ENCODE assay signal across 26 mouse cellular contexts in the genomic region with DNA sequence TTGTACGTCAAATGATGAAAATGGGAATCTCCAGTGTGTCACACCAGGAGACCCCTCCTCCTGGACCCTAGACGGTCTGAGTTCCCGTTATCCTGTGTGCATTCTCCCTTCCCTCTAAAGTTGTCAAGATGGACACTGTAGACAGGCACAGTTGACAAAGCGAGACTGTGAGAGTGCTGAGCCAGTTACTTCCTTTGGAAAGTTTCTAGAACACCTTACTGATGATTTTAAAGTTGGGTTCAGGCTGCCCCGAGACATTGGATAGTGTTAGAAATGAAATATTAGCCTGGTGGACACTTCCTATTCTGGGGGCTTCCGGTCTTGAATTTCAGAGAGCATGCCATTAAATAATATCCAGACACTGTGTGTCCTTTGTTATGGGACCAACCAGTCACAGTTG.
DNase-seq lines count a peak whose midpoint lies in the region; TF ChIP-seq lines count a peak whose summit lies in the region.
"Had no signal": no experiment of that assay in that cellular context is flagged by ENCODE, and none has a peak within 500 bp of the region (broad histone marks: within the 10 kb centered on the region; RNA-seq: fewer than 3 reads in every experiment).

No protein-coding gene starts in this region.

- H3K36me3 ChIP-seq in kidney, adult 2 months (ENCODE audit: control insufficient read depth, insufficient read depth, low read length), result no peaks in the 10 kb centered on the region
- H3K36me3 ChIP-seq in CH12.LX (replicated peaks in 1 of 2; ENCODE audit: control insufficient read depth in 1 of 2, insufficient read depth in 1 of 2, low read length in 1 of 2) (no peaks in the 10 kb centered on the region), myocyte (ENCODE audit: control insufficient read depth, insufficient read depth) (no peaks in the 10 kb centered on the region)
- H3K36me3 ChIP-seq: embryonic facial prominence, embryonic 10.5 days; embryonic facial prominence, embryonic 13.5 days; forebrain, embryonic 12.5 days; forebrain, embryonic 15.5 days; G1E; heart, embryonic 10.5 days; heart, embryonic 13.5 days had no signal

- peaks cover 38% of the 10 kb centered on the region for H3K4me1 ChIP-seq in cerebellum, adult 2 months (ENCODE audit: control insufficient read depth, insufficient read depth, low read length)
- peaks cover 28% of the 10 kb centered on the region for H3K4me1 ChIP-seq in kidney, adult 2 months (ENCODE audit: control insufficient read depth, insufficient read depth, low read length)
- H3K4me1 ChIP-seq in CH12.LX (ENCODE audit: control insufficient read depth in 1 of 2, insufficient read depth in 2 of 2), result peaks cover 13 to 42% of the 10 kb centered on the region in 2 experiments

- peak overlapping the region; percentile 34 for H3K4me2 ChIP-seq in CH12.LX (ENCODE audit: insufficient read depth, low read depth, poor library complexity, severe bottlenecking)
- H3K4me2 ChIP-seq in myocyte (ENCODE audit: low read depth), result peak overlapping the region; percentile 74
- H3K4me2 ChIP-seq: embryonic facial prominence, embryonic 13.5 days; forebrain, embryonic 12.5 days; forebrain, embryonic 15.5 days; heart, embryonic 13.5 days; hindbrain, embryonic 14.5 days had no signal

- no peaks in the 10 kb centered on the region for H3K9me3 ChIP-seq in CH12.LX (replicated peaks; ENCODE audit: low read length)
- H3K9me3 ChIP-seq: embryonic facial prominence, embryonic 10.5 days; embryonic facial prominence, embryonic 13.5 days; forebrain, embryonic 12.5 days; forebrain, embryonic 15.5 days; G1E; heart, embryonic 10.5 days; heart, embryonic 13.5 days had no signal

- H3K27me3 ChIP-seq in cerebellum, adult 2 months (ENCODE audit: control insufficient read depth, insufficient read depth, low read length), result no peaks in the 10 kb centered on the region
- H3K27me3 ChIP-seq in kidney, adult 2 months (replicated peaks; ENCODE audit: control insufficient read depth, insufficient read depth, low read length), result no peaks in the 10 kb centered on the region
- H3K27me3 ChIP-seq in CH12.LX (replicated peaks), result no peaks in the 10 kb centered on the region
- no peaks in the 10 kb centered on the region for H3K27me3 ChIP-seq in myocyte (ENCODE audit: control insufficient read depth, insufficient read depth, insufficient read length)
- H3K27me3 ChIP-seq: embryonic facial prominence, embryonic 13.5 days; forebrain, embryonic 12.5 days; forebrain, embryonic 15.5 days; heart, embryonic 13.5 days; Patski had no signal

- in situ Hi-C loops in CH12.LX (cut with MboI; ENCODE audit: low pct_ligation_motif_present, low pct_unique_long_range_greater_than_20kb, low sequenced_read_pairs), result no loop called here

- 73% methylated on average over 6 of the region's 6 CpGs for WGBS in cerebellum, adult 2 months
- 74% methylated on average over 6 of the region's 6 CpGs for WGBS in kidney, adult 2 months

- dilution Hi-C loops in CH12.LX (cut with MboI; ENCODE audit: extremely low pct_ligation_motif_present, extremely low pct_unique_long_range_greater_than_20kb, low sequenced_read_pairs), result no loop called here

- TF ChIP-seq POLR2A in cerebellum, adult 2 months (IDR thresholded peaks at IDR 0.05; ENCODE audit: borderline replicate concordance, insufficient read depth, low read length), result no peak
- no peak for TF ChIP-seq POLR2A in kidney, adult 2 months (IDR thresholded peaks at IDR 0.05; ENCODE audit: low read depth, low read length)
- TF ChIP-seq POLR2A in CH12.LX (IDR thresholded peaks at IDR 0.05; ENCODE audit: low read depth, low read length), result no peak
- TF ChIP-seq POLR2A in myocyte (IDR thresholded peaks at IDR 0.05; ENCODE audit: insufficient read length, low read depth), result no peak

- H3K79me2 ChIP-seq in CH12.LX (replicated peaks; ENCODE audit: control insufficient read depth, extremely low read depth, insufficient read depth, poor library complexity, severe bottlenecking) (0 out of 2 replicates have a peak, but pooled peaks cover 2% of the 10 kb centered on the region), myocyte (ENCODE audit: control insufficient read depth, insufficient read depth) (peaks cover 35% of the 10 kb centered on the region)

- H3K27ac ChIP-seq in cerebellum, adult 2 months (ENCODE audit: insufficient read depth, low read length), result peak overlapping the region; percentile 77; the same call in 1 of the 2 replicates
- no peak overlapping the region for H3K27ac ChIP-seq in kidney, adult 2 months (ENCODE audit: insufficient read depth, low read depth, low read length)
- no peak overlapping the region for H3K27ac ChIP-seq in CH12.LX (ENCODE audit: insufficient read depth, low read depth)
- H3K27ac ChIP-seq: embryonic facial prominence, embryonic 10.5 days; embryonic facial prominence, embryonic 13.5 days; forebrain, embryonic 12.5 days; heart, adult 2 months; heart, embryonic 10.5 days; heart, embryonic 13.5 days; hindbrain, embryonic 14.5 days; hindbrain, postnatal 0 days had no signal

- DNase-seq in cerebellum, adult 2 months, result no peak
- DNase-seq in cerebellum, postnatal 36 days, result no peak
- peak; percentile 43 for DNase-seq in kidney, adult 2 months
- no peak for DNase-seq in kidney, adult 8-10 months
- no peak for DNase-seq in CH12.LX (ENCODE audit: extremely low read depth)
- no peak for DNase-seq in right cerebral cortex, postnatal 4 days
- DNase-seq: adrenal gland, postnatal 10 days; adrenal gland, postnatal 36 days; B cell, adult 2 months; gastrocnemius, postnatal 10 days; gastrocnemius, postnatal 36 days; heart, adult 2 months; heart, postnatal 14 days; heart, postnatal 4 days had no signal

- no peak for TF ChIP-seq EP300 in CH12.LX (IDR thresholded peaks at IDR 0.05; ENCODE audit: low read length)

- no peak overlapping the region for H3K9ac ChIP-seq in CH12.LX (ENCODE audit: insufficient read depth, low read depth)
- H3K9ac ChIP-seq: embryonic facial prominence, embryonic 13.5 days; forebrain, embryonic 12.5 days; forebrain, embryonic 15.5 days; heart, embryonic 13.5 days; hindbrain, embryonic 14.5 days had no signal

- no peak for TF ChIP-seq RAD21 in CH12.LX (IDR thresholded peaks at IDR 0.05; ENCODE audit: low read depth, low read length)

- TF ChIP-seq CTCF in cerebellum, adult 2 months (IDR thresholded peaks at IDR 0.05; ENCODE audit: borderline replicate concordance, insufficient read depth, low read depth, low read length), result no peak
- no peak for TF ChIP-seq CTCF in kidney, adult 2 months (conservative IDR thresholded peaks at IDR 0.05; ENCODE audit: insufficient read depth, insufficient read length, low read depth, low read length)
- TF ChIP-seq CTCF in CH12.LX (conservative IDR thresholded peaks at IDR 0.05 in 1 of 2, IDR thresholded peaks at IDR 0.05 in 1 of 2; ENCODE audit: low read depth in 2 of 2, low read length in 2 of 2), result no peak

- H3ac ChIP-seq in myocyte (ENCODE audit: control insufficient read depth, insufficient read length), result no peak overlapping the region

- no peak overlapping the region for H3K4me3 ChIP-seq in cerebellum, adult 2 months (replicated peaks; ENCODE audit: insufficient read depth, low read depth, low read length)
- H3K4me3 ChIP-seq in kidney, adult 2 months (ENCODE audit: insufficient read depth, low read depth, low read length), result no peak overlapping the region
- H3K4me3 ChIP-seq in CH12.LX (replicated peaks in 1 of 3; ENCODE audit: low read depth in 2 of 3, low read length in 2 of 3, poor library complexity in 1 of 3), result no peak overlapping the region
- H3K4me3 ChIP-seq in myocyte, result no peak overlapping the region
- H3K4me3 ChIP-seq: embryonic facial prominence, embryonic 10.5 days; embryonic facial prominence, embryonic 13.5 days; erythroblast, embryonic 14.5 days; forebrain, embryonic 12.5 days; forebrain, embryonic 15.5 days; heart, adult 2 months; heart, embryonic 10.5 days; heart, embryonic 13.5 days had no signal

TF ChIP-seq in CH12.LX, 34 proteins besides CTCF, POLR2A, EP300 and RAD21:
- TF ChIP-seq CHD1 (IDR thresholded peaks at IDR 0.05; ENCODE audit: low read depth, low read length) (no peak), ELF1 (IDR thresholded peaks at IDR 0.05; ENCODE audit: low read depth, low read length) (no peak), ZMIZ1 (IDR thresholded peaks at IDR 0.05; ENCODE audit: low read depth, low read length) (no peak), TBP (conservative IDR thresholded peaks at IDR 0.05; ENCODE audit: low read depth, low read length) (no peak), ETS1 (conservative IDR thresholded peaks at IDR 0.05; ENCODE audit: low read depth, low read length) (no peak), JUND (conservative IDR thresholded peaks at IDR 0.05; ENCODE audit: low read depth, low read length) (no peak), SIN3A (IDR thresholded peaks at IDR 0.05; ENCODE audit: low read length) (no peak)

TF ChIP-seq in myocyte, 11 proteins besides CTCF, POLR2A, EP300 and RAD21:
- no peak for TF ChIP-seq MAX (IDR thresholded peaks at IDR 0.05; ENCODE audit: low read depth)
- TF ChIP-seq TCF3 (IDR thresholded peaks at IDR 0.05; ENCODE audit: insufficient read length, low read depth), result no peak
- TF ChIP-seq TCF12 (IDR thresholded peaks at IDR 0.05; ENCODE audit: insufficient read depth, poor library complexity, severe bottlenecking), result no peak
- no peak for TF ChIP-seq POLR2AphosphoS2 (IDR thresholded peaks at IDR 0.05; ENCODE audit: insufficient read length, low read depth)
- TF ChIP-seq REST (IDR thresholded peaks at IDR 0.05; ENCODE audit: insufficient read depth, insufficient read length), result no peak
- no peak for TF ChIP-seq E2F4 (IDR thresholded peaks at IDR 0.05; ENCODE audit: insufficient read depth)
- TF ChIP-seq MYOG (IDR thresholded peaks at IDR 0.05; ENCODE audit: control insufficient read depth in 1 of 3, insufficient read depth in 1 of 3, insufficient read length in 2 of 3, low read depth in 2 of 3), result no peak
- no peak for TF ChIP-seq MYOD1 (IDR thresholded peaks at IDR 0.05; ENCODE audit: control insufficient read depth in 1 of 3, insufficient read length in 2 of 3, low read depth in 2 of 3)
- TF ChIP-seq CEBPB (IDR thresholded peaks at IDR 0.05; ENCODE audit: insufficient read depth, poor library complexity, severe bottlenecking), result no peak
- TF ChIP-seq USF1 (IDR thresholded peaks at IDR 0.05; ENCODE audit: low read depth), result no peak
- no peak for TF ChIP-seq SRF (IDR thresholded peaks at IDR 0.05; ENCODE audit: control insufficient read depth, insufficient read length, low read depth)
